Mouse (Mus musculus) neural tube, embryonic 11.5 days (tissue): ENCODE measurements around the gene Pdzd2. TPM values are rescaled to one million over a fixed set of nuclear protein-coding genes. Genes with fewer than 3 reads are reported as not detected.

Experiments
- ATAC-seq: fragments of 200-750 bp; cut with Nextera tagmentation; 2 replicates; pipeline ENCODE4 v1.8.0; 2017; ENCODE audit warnings: moderate number of reproducible peaks, mild to moderate bottlenecking, moderate TSS enrichment, moderate library complexity; ENCODE audit not compliant: insufficient read depth, low FRiP score, low TSS enrichment
- DNase-seq: peaks from one replicate; pipeline ENCODE4 v3.0.0-alpha.2; 2015; ENCODE audit warnings: low spot score
- H3K27ac ChIP-seq: fragments of 300-500 bp; sonication (generic); 2 replicates; pipeline ENCODE4 v1.5.1; 2014; ENCODE audit warnings: low read depth, mild to moderate bottlenecking, low read length
- H3K27me3 ChIP-seq: fragments of 300-500 bp; sonication (generic); 2 replicates; pipeline ENCODE4 v1.6.1; 2014; ENCODE audit warnings: mild to moderate bottlenecking, low read length, mixed read lengths; ENCODE audit not compliant: control insufficient read depth, insufficient read depth
- H3K36me3 ChIP-seq: fragments of 300-500 bp; sonication (generic); 2 replicates; pipeline ENCODE4 v1.6.1; 2014; ENCODE audit warnings: mild to moderate bottlenecking, low read length, moderate library complexity, mixed read lengths; ENCODE audit not compliant: control insufficient read depth, insufficient read depth
- H3K4me1 ChIP-seq: fragments of 300-500 bp; sonication (generic); 2 replicates; pipeline ENCODE4 v1.6.1; 2014; ENCODE audit warnings: low read length, mixed read lengths; ENCODE audit not compliant: control insufficient read depth, insufficient read depth
- H3K4me2 ChIP-seq: fragments of 300-500 bp; sonication (generic); 2 replicates; pipeline ENCODE4 v1.6.1; 2014; ENCODE audit warnings: low read depth, mild to moderate bottlenecking, moderate library complexity
- H3K4me3 ChIP-seq: fragments of 300-500 bp; sonication (generic); 2 replicates; pipeline ENCODE4 v1.5.1; 2014; ENCODE audit warnings: low read depth, low read length
- H3K9ac ChIP-seq: fragments of 300-500 bp; sonication (generic); 2 replicates; pipeline ENCODE4 v1.6.1; 2014; ENCODE audit warnings: mild to moderate bottlenecking, low read length
- H3K9me3 ChIP-seq: fragments of 300-500 bp; sonication (generic); 2 replicates; pipeline ENCODE4 v1.6.1; 2016; ENCODE audit warnings: low read length; ENCODE audit not compliant: control insufficient read depth
- WGBS: fragments of 180-500 bp; shearing (Covaris S2); extraction: QIAGEN DNeasy Blood & Tissue Kit; methylation state at CpG from one replicate; pipeline ENCODE4 v1.1.7; 2014; 5-methylcytosine and 5-hydroxymethylcytosine counted together
- polyA plus RNA-seq: library from polyadenylated mRNA; unstranded; fragments of >200 nt; fragmentation: Nextera tagmentation; extraction: Ambion mirVana; gene quantifications from 2 replicates; pipeline ENCODE4 v1.2.1, GENCODE M21; 2014

The Pdzd2 gene
- polyA plus RNA-seq, 1 experiment from 2014 or later: 4.8 TPM

GRCm38 (mm10) chr15:12427818-12428217, 311.9 kb downstream of the Pdzd2 start:
- no peaks in the 10 kb centered on the region for H3K9me3 ChIP-seq
- no peak overlapping the region for H3K4me3 ChIP-seq
- no peaks in the 10 kb centered on the region for H3K4me1 ChIP-seq
- no peak overlapping the region for H3K4me2 ChIP-seq
- H3K9ac ChIP-seq: no peak overlapping the region
- DNase-seq (no peak), ATAC-seq (no peak)
- H3K27ac ChIP-seq: no peak overlapping the region
- WGBS: 81% methylated on average over 6 of the region's 6 CpGs
- no peaks in the 10 kb centered on the region for H3K36me3 ChIP-seq
- no peaks in the 10 kb centered on the region for H3K27me3 ChIP-seq

- Histone ChIP-seq H3K36me3 (no peaks in the 10 kb centered on the region), H3K4me2 (no peak overlapping the region), H3K9me3 (no peaks in the 10 kb centered on the region), H3K9ac (no peak overlapping the region), H3K27ac (no peak overlapping the region), H3K27me3 (no peaks in the 10 kb centered on the region), H3K4me3 (no peak overlapping the region), H3K4me1 (no peaks in the 10 kb centered on the region)
- ATAC-seq (no peak), DNase-seq (no peak)
- WGBS: 88% methylated on average over 6 of the region's 6 CpGs
Measured at GRCm38 (mm10) chr15:12426342-12426741, 313.4 kb downstream of the Pdzd2 start.

GRCm38 (mm10) chr15:12425049-12425627, 314.6 kb downstream of the Pdzd2 start:
- H3K36me3 ChIP-seq: no peaks in the 10 kb centered on the region
- DNase-seq (no peak), ATAC-seq (no peak)
- no peaks in the 10 kb centered on the region for H3K27me3 ChIP-seq
- WGBS: 43% methylated on average over 13 of the region's 13 CpGs
- H3K4me3 ChIP-seq: no peak overlapping the region
- no peaks in the 10 kb centered on the region for H3K4me1 ChIP-seq
- H3K9me3 ChIP-seq: no peaks in the 10 kb centered on the region
- H3K4me2 ChIP-seq: no peak overlapping the region
- no peak overlapping the region for H3K27ac ChIP-seq
- no peak overlapping the region for H3K9ac ChIP-seq

DNA sequence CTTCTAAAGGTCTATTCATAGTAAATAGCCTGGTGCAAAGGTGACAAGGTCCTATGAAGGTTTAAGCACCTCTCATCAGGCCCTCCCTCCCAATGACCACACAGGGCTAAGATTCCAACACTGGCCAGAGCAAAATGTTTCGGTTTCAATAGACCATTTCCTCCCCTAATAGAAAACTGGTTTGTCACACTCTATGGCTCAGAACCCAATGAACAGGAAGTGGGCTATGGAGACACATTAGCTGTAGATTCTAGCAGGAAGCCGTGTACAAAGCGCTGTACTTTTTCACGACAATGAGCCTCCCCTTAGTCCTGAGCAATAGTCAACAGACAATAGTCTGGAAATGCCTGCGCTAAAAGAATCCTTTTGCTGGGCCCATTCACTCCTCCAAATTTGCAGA, 315.5 kb downstream of the Pdzd2 start:
- DNase-seq: no peak

GRCm38 (mm10) chr15:12420915-12421314, 318.8 kb downstream of the Pdzd2 start:
- Histone ChIP-seq H3K4me1 (no peaks in the 10 kb centered on the region), H3K9me3 (no peaks in the 10 kb centered on the region), H3K27me3 (no peaks in the 10 kb centered on the region), H3K9ac (no peak overlapping the region), H3K27ac (no peak overlapping the region), H3K4me2 (no peak overlapping the region), H3K36me3 (no peaks in the 10 kb centered on the region), H3K4me3 (no peak overlapping the region)
- DNase-seq (no peak), ATAC-seq (no peak)
- 95% methylated on average over 8 of the region's 8 CpGs for WGBS

More for the DNA sequence above, 315.5 kb downstream of the Pdzd2 start:
- Histone ChIP-seq H3K4me3 (no peak overlapping the region), H3K36me3 (no peaks in the 10 kb centered on the region), H3K9me3 (no peaks in the 10 kb centered on the region), H3K9ac (no peak overlapping the region), H3K4me1 (no peaks in the 10 kb centered on the region), H3K27me3 (no peaks in the 10 kb centered on the region), H3K4me2 (no peak overlapping the region), H3K27ac (no peak overlapping the region)
- ATAC-seq: no peak
- WGBS: 57% methylated on average over 5 of the region's 5 CpGs

DNA sequence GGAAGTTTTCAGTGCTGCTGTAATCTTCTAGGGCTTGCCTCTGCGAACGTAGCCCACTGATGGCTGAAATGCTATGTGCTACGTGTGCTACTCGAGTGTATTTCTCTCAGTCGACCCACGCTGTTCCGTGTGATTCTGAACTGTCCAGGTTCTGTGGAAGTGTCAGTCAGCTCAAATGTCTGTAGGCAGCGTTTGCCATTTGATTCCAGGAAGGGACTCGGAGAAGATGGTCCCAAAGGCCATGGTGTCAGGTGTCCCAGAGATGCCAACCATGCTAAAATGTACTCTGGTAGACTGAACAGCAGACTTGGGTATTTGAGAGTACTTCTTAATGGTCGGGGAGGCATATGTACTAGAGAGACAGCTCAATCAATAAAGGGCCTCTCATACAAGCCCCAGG, 319.3 kb downstream of the Pdzd2 start:
- no peak for ATAC-seq
- WGBS: 84% methylated on average over 10 of the region's 10 CpGs

DNA sequence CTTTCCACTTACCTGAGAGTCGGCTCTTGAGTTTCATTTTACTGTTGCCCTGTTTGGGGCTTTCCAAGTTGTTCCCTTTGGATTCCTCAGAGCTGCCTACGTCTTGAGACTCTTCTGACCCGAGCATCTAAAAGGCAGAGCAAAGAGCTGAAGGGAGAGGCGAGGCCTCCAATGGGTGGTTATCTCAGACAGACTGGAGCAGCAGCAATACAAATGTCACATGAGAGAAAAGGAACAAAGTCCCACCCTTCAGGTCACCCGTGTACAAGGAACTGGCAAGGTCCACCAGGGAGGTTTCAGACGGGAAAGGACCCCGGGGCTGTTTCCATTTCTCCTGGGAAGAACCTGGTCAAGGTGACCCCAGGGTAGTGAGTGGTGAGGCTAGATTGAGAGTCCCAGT, 320.3 kb downstream of the Pdzd2 start:
- no peak for ATAC-seq
- WGBS: 77% methylated on average over 7 of the region's 7 CpGs
- no peaks in the 10 kb centered on the region for H3K36me3 ChIP-seq

More for the DNA sequence above, 319.3 kb downstream of the Pdzd2 start:
- Histone ChIP-seq H3K27me3 (no peaks in the 10 kb centered on the region), H3K36me3 (no peaks in the 10 kb centered on the region), H3K4me3 (no peak overlapping the region), H3K4me2 (no peak overlapping the region), H3K4me1 (no peaks in the 10 kb centered on the region), H3K9me3 (no peaks in the 10 kb centered on the region), H3K9ac (no peak overlapping the region), H3K27ac (no peak overlapping the region)
- DNase-seq: no peak

GRCm38 (mm10) chr15:12415536-12416200, 324.1 kb downstream of the Pdzd2 start:
- ATAC-seq: no peak
- H3K9ac ChIP-seq: no peak overlapping the region
- H3K4me3 ChIP-seq: no peak overlapping the region
- DNase-seq: no peak
- no peaks in the 10 kb centered on the region for H3K4me1 ChIP-seq
- no peaks in the 10 kb centered on the region for H3K27me3 ChIP-seq
- H3K36me3 ChIP-seq: no peaks in the 10 kb centered on the region
- 90% methylated on average over 16 of the region's 16 CpGs for WGBS
- no peak overlapping the region for H3K27ac ChIP-seq
- no peaks in the 10 kb centered on the region for H3K9me3 ChIP-seq
- H3K4me2 ChIP-seq: no peak overlapping the region

More for the DNA sequence above, 320.3 kb downstream of the Pdzd2 start:
- no peaks in the 10 kb centered on the region for H3K27me3 ChIP-seq
- no peaks in the 10 kb centered on the region for H3K4me1 ChIP-seq
- H3K9me3 ChIP-seq: no peaks in the 10 kb centered on the region
- no peak overlapping the region for H3K9ac ChIP-seq
- no peak overlapping the region for H3K27ac ChIP-seq
- no peak overlapping the region for H3K4me3 ChIP-seq
- H3K4me2 ChIP-seq: no peak overlapping the region
- no peak for DNase-seq

DNA sequence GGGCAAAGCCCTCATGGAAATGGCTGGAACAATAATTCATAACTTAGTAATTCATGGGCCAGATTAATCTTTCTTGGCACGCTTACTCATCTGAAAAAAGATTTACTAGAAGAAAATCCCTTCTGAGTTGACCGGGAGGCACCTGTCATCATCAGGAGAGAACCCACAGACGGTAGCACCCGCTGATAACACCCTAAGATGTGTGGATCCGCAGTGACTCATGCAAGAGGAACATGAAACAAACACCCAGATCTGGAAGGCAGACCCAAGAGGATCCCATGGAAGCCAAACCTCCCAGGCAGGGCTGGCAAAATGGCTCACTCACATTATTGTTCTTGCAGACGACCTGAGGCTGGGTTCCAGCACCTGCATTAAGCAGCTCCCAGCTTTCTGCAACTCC, 325.0 kb downstream of the Pdzd2 start:
- Histone ChIP-seq H3K9ac (no peak overlapping the region), H3K4me2 (no peak overlapping the region), H3K36me3 (no peaks in the 10 kb centered on the region), H3K27me3 (no peaks in the 10 kb centered on the region), H3K27ac (no peak overlapping the region), H3K4me1 (no peaks in the 10 kb centered on the region), H3K9me3 (no peaks in the 10 kb centered on the region), H3K4me3 (no peak overlapping the region)
- ATAC-seq (no peak), DNase-seq (no peak)
- WGBS: 89% methylated on average over 6 of the region's 6 CpGs
